Mouse (Mus musculus) left cerebral cortex, adult 9 months (tissue): Measurements from ENCODE around the gene Rdh12.
A peak's percentile ranks its signal among the peaks of the same experiment; 100 is the strongest.
"Not testable (repeated sequence)": the region's sequence is repeated elsewhere in the genome, so short reads cannot be mapped to it uniquely, and the experiment has no call there.

Experiments
- DNase-seq, 2 experiments: peaks; one replicate each; pipeline ENCODE4 v3.0.0; 2022; ENCODE audit warnings: low spot score in 2 of 2

Gene Rdh12

DNA sequence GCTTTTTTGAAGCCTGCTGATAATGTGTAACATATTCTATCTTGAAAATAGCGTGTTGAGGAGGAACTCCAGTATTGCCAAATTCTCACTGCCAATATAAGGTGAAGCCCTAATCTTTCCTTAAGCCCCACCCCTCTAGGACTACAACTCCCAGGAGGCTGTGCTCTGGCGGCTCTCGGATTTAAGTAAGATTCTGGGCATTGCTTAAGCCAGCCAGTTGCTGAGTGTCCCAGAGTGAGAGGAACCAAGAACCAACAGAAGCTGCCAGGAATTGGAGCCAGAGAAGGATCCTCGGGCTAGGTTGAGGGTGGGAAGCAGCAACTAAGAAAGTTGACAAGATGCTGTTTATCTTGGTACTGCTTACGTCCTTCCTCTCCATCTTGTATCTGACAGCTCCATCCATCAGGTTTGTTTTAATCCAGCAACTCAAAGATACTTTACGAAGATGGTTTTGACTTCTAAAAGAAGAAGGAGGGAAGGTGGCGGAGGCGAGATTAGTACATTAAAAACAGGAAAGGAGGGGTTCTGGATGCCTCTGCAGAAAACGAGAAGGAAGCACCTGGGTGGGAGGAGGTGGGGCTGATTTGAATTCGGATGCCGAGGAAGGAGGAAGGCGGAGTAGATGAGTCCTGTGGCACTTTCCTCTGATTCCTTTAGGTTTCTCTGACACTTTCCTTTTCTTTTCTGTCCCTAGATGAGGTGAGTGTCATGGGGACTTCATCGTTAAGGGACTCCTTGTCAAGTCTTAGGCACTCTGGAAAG lies at the start of gene Rdh12:
Rdh12 (plus strand) TSS at position 212 of the 762 bp plus-strand sequence.
- peak in 1 of 2 experiments; percentile 37 for DNase-seq

DNA sequence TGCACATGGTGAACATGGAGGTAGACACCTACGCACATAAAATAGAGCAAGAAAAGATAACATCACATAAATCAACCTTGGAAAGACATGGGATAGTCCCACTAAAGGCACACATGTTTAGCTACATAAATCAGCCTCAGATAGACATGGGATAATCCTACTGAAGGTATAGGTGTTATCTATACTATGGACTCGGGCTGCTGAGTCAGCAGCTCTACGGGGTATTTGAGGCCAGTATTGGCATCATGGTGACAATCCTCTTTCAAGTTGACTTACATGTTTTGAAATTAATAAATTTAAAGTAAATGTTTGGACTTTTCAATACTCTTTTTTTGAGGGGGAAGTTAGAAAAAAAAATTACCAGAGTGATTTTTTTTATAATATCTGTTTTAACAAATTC lies 45.8 kb upstream of the Rdh12 start:
- DNase-seq = no peak

DNA sequence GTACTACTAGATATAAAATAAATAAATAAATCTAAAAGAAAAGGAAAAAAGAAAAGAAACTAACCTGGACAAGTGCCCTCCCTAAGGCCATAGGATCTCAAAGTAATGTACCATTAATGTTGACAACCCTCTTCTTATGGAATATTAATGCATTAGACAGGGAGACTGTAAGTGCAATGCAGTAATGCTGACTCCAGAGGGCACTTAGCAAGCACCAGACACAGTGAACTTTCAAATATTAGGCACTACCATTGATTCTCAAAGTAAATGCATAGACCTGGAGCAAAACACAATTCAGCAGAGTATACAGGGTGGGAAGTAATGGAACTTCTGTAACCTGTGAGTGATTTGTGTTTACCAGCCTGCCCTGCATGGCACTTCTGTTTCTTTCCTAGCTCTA lies 39.5 kb upstream of the Rdh12 start:
- no peak for DNase-seq

DNA sequence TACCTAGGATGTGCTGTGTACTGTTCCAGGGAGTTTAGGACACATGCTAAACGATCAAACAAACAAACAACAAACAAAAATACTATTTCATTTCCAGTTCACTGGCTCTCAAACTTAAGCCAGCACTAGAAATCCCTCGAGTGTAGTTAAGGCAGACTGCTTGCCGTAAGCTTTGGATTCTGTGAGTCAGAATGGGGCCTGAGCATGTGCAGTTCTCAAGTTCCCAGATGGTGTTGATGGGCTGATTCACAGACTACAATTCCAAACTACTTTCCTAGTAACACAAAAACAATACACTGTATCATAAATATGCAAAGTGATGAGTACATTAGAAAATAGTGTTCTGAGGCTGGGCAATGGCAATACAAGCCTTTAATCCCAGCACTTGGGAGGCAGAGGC lies 38.3 kb upstream of the Rdh12 start:
- peak in 1 of 2 experiments; percentile 27 for DNase-seq

DNA sequence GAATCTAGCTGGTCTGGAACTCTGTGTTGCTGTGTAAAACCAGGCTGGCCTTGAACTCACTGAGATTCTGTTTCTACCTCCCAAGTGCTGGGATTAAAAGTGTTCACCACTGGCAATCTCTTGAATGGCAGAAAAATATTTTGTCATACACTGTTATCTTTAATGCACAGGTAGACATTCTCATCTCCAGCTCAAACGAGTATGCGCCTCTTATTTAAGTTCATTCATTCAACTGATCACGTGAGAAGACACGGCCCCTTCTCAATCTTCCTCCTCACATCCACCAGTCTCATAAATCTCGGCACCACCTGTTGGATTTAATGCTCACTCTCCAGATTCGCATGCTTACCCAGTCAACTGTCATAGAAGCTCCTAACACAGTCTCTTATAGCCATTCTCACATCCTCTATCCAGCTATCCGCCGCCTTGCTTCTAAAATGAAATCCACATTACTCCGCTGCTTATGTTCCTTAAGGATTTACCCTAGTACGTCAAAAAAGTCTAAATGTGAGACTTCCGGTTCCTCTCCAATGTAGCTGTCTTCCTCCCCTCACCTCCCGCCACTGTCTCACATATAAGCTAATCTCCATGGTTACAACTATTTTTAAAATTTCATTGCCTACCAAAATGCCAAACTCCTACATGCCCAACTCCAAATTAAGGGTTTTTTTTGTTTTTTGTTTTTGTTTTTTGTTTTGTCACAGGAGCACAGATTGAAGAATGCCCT lies 37.3 kb upstream of the Rdh12 start:
- DNase-seq = peak in 1 of 2 experiments; percentile 29

DNA sequence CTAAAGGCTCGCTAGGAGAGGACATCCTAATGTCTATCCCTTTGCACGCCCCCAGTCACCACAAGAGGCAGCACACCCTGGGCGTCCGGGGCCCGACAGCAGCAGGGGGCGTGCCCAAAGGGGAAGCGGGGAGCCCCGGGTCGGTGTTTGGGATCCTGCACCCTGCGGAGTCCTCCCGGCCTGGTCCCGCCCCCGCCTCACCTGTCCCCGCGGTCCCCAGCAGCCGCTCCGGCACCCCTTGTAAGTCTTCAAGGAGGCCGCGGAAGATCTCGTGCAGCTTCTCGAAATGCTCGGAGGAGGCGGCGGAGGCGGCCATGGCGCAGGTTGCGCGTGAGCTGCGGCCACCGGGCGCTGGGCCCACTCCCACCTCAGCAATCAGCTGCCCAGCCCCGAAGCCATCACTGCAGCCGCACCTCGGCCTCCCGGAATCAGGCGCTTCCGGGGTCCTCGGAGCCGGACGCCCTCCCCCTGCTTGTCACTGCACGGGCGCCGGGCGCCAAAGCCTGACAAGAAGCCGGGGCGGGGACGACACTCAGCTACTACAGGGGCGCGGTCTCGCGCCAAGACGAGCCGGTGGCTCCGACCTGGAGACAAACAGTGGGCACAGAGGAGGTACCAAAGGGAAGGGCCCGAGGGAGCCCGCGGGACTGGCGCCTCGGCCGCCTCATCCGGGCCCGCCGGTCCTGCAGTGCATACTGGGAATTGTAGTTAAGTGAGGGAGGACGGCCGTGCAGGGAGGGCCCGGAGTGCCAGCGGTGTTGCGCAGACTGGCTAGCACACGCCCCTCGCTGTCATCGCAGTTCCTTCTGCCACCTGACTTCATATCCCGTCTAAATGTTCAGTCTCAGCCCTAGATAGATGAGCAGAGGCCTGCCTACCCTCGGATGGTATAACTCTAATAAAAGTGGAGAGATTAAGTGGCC lies 36.4 kb upstream of the Rdh12 start, which contains the start of gene Vti1b:
Vti1b (minus strand) TSS at position 649 of the 923 bp plus-strand sequence.
- peak; percentile 84 to 91 for DNase-seq

DNA sequence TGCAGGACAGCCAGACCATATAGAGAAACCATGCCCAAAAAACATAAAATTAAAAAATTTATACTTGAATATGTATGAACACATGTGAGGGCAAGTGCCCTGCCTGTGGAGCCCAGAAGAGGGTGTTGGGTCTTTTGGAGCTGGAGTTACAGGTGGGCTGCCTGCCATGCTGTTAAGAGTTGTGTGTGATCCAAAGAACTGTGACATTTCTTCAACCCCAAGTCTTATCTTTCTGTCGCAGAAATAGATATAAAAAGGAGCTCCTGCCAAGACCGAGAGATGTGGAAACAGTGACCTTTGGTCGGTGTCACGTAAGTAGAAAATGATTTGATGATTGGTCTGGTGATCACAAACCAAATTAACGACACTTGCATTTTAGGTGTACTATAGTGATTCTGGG lies 35.0 kb upstream of the Rdh12 start:
- DNase-seq = no peak

DNA sequence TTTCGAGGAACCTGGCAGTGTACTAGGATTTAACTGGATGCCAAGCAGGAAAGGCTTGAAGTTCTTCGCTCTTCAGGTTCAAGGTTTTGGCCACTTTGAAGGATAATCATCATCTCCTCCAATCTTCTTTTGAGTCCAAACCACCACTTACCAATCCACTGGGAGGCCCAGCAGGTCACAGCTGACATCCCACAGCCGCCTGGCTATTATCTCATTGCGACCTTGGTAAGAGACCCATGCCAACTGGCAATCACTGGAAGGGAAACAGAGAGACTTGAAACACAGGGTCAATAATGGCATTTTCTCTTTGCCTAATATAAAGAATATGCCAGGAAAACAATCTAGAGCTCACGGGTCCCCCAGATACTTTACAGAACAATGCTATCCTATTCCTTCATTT lies 32.7 kb upstream of the Rdh12 start:
- DNase-seq = no peak

DNA sequence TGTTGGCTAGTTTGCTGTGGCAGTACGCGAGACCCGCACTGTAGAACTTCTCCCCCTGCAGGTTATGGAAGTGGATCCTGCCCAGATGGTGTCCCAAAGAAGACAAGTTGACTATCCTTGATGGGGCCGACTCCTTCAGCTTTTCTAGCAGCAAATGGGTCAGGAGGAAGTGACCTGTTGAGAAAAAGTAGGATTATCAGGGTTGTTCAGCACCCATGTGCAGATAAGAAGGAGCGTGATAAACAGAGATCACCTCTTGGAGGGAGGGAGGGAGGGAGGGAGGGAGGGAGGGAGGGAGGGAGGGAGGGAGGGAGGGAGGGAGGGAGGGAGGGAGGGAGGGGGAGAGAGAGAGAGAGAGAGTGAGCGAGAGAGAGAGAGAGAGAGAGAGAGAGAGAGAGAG lies 23.6 kb upstream of the Rdh12 start:
- not testable (repeated sequence) for DNase-seq

DNA sequence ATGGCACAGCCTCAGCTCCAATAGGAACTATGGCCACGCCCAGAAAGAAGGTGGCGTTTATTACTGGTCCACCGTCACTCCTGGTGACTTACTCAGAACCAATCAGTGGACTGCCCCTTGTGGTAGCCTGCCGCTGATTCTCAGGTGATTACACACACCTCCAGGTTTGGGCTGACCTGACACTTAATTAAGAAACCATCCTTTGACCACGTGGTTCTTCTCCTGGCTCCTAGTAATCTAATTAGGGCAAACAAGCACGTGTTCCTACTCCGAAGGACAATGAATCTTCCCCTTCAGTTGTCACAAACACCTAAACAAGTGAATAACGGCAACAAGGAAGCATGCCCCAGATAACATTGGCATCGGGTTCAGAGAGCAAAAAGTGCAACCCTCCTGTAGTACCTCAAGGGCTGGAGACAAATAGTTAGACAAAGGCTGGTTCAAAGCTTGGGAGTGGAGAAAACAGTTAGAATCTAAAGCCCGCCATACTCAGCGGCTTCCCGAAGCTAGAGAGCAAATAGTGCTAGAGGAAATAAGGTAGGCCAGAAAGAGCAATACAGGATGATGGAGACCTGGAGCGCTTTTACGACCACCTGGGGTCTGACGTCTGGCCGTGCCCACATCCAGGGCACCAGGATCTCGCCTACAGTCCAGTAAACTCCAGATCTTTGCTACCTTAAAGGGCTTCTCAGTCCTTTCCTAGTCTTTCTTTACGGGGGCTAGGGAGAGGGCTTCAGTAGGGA lies 17.6 kb upstream of the Rdh12 start:
- DNase-seq = peak; percentile 43 to 72

DNA sequence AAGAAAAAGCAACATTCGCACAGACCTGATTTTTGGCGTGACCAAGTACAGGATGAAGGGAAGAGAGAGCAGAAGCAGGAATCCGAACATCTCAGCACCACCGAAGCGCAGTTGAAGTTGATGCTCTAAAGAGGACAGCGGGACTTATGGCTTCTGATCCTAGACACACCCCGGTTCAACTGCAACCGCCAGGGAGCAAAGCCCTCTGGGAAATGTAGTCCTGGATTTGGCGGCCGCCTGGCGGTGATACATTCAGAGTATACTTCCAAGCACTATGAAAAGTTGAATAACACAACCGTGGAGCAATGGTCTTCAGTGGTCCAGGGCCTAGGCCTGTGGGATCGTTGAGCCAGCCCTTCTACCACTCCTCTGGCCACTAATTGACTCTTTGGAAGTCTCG lies 17.0 kb upstream of the Rdh12 start:
- DNase-seq = peak in 1 of 2 experiments; percentile 73

DNA sequence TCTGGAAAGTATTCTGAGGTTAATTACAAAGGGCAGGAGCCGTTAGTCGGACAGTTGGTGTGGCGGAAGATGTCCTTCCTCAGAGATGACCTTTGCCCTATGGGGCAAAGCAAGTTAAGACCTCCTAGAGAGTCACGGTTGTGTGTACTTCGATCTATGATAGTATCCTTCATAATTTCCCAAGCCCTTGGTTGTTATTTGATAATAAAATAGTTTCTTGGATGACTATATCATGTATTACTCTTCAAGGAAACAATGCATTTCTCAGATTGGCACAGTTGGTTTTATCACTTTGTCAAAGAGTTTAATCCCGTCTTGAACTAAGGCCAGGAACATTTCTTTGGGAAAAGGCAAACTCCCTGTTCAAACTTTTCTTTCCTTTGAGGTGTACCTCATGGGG lies 16.5 kb upstream of the Rdh12 start, which contains the start of gene Rdh11:
Rdh11 (minus strand) TSS at position 101 of the 400 bp plus-strand sequence.
- no peak for DNase-seq

DNA sequence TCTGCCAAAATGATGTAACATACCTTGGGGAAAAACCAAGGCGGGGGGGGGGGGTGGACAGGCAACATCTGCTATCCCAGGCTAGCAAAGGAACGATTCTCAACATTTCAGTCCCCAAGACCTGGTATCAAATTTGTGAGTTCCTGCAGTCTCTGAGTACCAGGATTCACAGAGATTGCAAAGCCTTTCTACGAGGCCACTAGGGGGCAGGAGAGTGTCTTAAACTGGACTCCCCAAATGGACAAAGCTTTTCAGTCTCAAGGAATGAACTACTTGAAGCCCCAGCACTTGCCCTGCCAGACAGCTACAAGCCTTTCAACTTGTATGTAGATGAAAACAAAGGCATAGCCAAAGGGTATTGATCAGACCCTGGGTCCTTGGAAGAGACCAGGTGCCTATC lies 15.3 kb upstream of the Rdh12 start:
- DNase-seq = peak; percentile 35 to 76

DNA sequence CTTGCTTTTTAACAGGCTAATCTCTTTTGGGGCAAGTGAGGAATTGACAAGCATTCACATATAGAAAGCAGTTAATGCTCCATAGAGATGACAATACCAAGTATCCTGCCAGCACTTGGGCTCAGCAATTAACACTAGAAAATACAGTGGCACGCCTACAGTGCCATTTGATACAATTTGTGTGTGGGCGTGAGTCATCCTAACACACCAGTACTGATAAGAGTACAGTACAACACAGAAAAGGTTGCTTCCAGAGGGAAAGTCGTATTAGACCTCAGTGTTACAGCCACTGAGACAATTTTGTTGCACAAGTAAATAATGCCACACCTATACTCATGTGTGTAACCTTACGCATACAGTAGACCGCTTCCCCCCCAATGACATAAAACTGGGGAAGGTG lies 11.6 kb upstream of the Rdh12 start:
- no peak for DNase-seq

DNA sequence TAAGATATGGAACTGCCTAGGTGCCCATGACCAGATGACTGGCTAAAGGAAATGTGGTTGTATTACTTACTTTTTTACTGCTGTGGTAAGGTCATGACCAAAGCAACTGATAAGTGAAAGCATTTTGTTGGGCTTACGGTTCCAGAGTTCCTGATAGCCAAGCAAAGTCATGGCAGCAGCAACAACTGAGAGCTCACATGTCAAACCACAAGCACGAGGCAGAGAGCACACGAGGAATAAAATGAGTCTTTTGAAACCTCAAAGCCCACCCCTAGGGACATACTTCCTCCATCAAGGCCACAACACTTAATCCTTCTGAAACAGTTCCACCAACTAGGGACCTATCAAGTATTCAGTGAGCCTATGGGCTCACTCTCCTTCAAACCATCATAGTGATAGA lies 6.8 kb upstream of the Rdh12 start:
- no peak for DNase-seq

DNA sequence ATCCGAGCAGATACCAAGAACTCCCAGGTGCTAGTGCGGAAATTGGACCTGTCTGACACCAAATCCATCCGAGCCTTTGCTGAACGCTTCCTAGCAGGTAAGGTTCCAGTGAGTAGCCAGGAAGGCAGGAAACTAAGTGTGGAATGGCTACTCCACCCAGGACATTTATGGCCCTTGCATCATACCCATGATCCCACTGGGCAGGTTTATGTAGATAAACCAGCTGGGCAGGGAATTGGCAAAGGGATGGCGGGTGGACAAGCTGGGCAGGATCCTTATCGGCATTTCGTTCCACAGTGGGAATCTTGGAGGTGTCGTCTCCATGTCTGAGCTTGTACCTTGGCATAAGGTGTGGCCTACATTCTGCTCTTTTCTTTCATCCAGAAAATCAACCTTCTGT lies 2.7 kb downstream of the Rdh12 start:
- DNase-seq = no peak

DNA sequence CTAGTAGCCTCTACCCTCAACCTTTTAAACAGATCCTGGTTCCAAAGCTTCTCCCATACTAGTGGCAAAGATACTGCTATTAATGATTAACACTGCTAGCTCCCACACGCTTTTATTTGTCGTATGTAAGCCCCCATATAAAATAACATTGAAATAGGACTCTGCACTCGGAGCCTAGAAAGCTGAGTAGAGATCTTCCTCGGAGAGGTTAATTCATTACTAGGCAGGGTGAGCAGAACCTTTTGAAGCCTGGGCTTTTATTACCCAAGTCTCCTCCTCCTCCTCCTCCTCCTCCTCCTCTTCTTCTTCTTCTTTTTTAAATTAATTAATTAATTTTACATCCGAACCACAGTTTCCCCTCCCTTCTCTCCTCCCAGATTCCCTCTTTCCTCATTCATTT lies 8.8 kb downstream of the Rdh12 start:
- no peak for DNase-seq

DNA sequence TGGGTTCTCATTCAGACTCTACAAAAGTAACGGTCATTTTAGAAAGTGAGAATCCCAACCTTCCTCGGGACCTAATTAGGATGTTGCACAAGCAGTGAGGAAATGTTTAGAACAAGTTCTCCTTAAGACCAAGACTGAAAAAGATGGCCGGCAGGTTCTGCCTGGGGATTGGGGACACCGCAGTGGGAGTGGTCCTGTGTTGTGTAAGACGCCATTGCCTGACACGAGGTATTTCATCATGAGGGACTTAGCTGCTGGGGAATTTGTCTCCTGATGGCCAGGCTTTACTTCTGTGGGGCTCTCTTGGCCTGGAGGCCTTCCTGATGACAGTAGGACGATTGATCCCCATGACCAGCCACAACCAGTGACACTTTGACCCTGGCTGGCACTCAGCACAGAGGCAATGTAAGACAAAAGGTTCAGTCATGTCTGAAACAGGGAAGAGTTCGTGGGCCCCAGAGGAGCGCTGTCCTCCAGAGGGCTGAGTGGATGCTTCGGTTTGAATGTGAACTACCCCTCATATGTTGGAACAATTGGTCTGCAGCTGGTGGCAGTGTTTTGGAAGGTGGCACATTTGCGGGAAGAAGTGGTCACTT lies 26.9 kb downstream of the Rdh12 start:
- peak in 1 of 2 experiments; percentile 20 for DNase-seq

DNA sequence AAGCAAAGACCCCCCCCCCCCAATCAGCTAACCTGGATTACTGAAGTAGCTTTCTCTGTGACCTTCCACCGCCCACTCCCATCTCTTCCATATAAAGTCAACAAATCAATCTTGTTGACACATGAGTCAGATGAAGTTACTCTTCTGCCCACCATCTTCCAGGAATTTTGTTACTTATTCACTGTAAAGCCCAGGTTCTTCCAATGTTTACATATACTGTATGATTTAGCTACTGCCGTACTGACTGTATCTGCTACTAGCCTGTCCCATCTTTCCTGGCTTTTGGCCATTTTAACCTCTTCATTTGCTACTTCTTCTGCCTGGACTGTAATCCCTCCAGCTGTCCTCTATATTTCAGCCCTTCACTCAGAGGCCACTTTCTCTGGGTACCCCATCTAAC lies 33.3 kb downstream of the Rdh12 start:
- DNase-seq = no peak

DNA sequence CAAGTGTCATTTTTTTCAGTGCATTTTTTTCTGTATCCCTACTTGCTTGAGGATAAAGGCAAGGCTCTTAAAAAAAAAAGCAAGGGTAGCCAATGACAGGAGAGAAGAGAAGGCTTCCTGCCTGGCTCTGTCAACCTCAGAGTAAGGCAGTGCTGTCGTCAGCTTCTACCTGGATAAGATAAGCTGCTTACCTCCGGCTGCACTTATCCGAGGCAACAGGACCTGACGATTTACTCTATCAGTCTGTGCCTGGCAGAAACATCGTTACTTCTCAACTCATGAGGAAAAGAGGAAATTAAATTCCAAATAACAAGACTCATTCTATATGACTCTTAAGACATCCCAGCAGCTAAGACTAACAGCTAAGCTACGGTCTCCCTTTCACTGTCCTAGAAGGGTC lies 34.2 kb downstream of the Rdh12 start:
- DNase-seq = no peak

DNA sequence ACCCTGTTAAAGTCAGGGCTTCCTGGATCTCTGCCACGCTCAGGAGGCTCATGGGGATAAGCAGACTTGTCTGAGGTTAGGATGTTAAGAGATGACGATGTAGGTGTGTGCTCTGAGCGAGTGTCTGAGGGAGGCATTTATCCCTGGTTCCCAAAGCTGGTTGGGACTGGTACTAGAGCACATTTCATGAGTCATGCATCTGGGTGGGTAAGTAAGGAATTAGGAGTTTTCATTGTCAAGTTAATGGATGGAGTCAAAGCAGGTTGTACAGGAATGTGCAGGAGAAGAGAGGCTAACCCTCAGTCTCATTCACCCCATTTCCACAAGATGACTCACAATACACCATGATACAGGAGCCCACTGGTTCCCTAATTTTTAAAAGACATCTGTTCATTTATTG lies 39.4 kb downstream of the Rdh12 start:
- DNase-seq = peak in 1 of 2 experiments; percentile 7
